Mouse (Mus musculus): Measurements from ENCODE around the gene Bcat1.
A peak's percentile ranks its signal among the peaks of the same experiment; 100 is the strongest.

Bcat1 gene

DNA sequence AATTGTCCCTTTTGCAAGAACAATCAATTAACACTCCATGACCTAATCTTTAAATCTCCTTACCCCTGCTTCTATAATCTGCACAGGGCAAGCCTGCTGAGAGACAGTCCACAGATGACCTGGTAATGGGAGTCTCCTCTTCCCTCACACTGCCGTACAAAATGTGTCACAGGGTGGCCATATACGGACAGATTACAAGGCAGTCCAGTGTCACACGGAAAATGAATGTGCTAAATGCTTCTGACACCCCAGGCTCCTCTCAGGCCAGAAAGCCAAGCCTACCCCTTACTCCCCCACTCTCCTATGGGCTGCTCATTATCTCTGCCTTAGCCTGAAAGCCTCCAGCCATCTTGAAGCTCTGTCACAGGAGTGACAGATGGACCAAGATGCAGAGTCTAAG lies 25.1 kb downstream of the Bcat1 start:
- DNase-seq: no peak

DNA sequence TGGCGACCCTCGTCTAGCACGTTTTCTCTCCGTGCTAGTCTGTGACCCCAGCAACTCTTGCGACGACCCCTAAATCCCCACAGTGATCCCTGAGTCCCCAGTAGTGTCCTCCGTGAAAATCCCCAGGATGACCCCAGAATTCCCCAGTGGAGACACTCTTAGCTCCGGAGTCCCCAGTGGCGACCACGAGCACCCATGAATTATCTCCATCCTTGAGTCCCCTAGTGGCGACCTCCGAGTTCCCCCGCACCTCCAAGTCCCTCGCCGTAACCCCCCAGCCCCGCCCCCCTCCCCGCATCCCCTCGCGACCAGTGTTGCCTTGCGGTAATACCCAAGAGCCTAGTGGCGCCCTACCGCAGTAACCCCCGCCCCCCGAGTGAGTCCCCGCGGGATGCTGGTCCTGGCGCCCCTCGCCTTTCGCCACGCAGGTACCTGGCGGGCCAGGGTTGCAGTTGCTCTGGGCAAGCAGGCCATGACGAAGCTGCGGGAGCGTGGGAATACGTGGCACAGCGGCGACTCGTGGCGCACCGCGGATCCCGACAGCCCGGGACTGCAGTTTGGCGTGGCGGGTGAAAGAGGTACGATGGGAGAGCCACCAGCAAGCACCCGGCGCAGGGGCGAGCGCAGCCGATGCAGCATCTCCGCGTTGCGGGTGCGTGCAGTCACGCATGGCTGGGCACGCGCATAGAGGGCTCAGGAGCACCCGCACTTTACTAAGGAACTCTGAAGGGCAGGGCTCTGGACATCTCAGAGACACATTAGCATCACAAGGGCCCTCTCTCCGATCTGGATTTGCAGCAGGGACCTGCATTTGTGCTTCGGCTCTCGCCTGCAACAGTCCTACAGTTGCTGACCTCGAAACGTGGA lies 27.6 kb downstream of the Bcat1 start:
- peak; percentile 22 for DNase-seq

DNA sequence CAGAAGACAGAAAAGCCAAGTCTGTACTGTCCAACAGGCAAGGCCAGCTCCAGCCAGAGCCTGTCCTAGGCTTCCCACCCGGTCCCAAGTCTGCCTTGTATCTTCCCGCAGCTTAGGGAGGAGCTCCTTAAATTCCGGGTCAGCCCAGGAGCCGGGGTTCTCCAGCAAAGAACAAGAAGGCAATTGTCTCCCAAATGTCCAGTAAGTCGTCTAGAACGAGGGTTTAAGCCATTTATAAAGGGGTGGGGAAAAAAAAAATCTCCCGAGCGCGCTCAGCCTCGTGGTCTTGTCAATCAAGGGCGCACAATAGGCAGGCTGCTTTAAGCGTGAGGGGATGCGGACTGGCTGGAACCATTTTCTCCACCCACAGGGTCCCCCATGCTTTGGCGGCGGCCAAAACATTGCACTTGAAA lies 28.5 kb downstream of the Bcat1 start:
- peak; percentile 16 for DNase-seq

DNA sequence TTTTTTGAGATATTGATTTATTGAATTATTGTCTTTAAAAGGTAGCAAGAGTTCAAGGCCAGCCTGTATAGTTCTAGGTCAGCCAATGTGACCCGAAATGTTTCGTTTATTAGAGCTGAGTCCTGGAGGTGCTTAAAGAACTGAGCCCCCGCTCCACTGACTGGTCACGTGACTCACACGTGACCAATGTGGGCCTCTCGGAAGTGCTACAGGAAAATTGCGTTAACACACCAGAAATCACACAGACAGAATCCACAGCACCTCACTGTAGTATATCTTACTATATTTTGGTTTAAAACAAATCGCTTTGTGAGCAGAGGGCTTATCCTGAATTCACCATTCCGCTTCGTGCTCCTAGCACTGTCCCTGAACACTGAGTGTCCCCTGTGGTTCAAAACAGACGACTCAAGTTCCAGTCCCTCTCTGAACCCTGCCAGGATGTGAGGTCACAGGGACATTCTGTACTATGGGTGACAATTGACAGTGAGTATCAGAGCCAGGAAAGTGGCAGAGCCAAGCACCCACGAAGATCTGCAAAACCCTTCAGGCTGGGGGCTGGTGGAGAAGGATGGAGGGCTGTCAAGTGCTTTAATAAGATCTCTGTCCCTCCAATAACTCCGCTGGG lies 29.6 kb downstream of the Bcat1 start:
- DNase-seq: no peak

DNA sequence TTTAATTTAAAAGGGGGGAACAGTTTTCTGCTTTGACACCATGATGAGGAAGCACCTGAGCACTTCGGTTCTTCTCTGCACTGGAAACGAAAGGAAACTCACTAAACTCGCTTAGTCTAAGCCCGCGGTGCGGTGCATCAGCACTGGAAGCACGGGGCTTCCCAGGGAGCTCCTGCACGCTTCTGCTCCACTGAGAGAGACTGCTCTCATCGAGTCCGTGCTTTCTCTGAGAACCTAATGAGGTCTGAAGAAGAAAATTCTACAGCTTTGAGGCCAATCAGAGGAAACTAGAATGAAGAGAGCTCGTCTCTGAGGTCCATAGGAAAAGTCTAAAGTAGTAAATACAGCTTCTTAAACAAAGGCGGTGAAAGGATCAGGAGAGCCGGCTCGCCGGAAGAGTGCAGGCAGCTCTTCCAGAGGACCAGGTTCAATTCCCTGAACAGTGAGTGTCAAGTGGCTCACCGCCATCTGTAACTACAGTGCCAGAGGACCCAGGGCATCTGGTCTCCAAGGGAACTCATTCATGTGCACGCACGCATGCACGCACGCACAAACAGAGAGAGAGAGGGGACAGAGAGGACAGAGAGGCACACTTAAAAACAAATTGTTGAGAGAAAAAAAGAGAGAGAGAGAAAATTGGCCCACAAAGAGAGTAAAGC lies 30.9 kb downstream of the Bcat1 start:
- DNase-seq: no peak

DNA sequence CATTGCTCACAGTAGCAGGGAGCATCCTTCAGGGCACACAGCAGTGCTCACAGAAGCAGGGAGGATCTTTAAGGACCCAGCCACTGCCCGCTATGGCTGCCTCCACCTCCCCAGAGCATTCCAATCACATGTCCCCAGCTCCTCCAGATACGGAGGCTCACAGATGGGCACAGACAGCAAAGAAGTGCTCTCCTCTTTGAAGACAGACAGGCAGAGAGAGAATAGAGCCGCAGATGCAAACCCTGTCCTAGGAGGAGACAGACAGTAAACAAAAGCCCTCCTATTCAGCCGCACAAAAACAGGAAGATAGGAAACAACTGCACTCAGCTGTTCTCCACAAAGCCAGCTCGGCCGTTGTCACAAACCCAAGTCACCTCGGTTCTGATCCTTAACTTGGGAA lies 35.3 kb downstream of the Bcat1 start:
- DNase-seq: no peak

- DNase-seq: no peak
Observed at GRCm38 (mm10) chr6:145037626-145038025, 38.4 kb downstream of the Bcat1 start.

GRCm38 (mm10) chr6:145035412-145035811 lies 40.6 kb downstream of the Bcat1 start:
- DNase-seq: no peak

DNA sequence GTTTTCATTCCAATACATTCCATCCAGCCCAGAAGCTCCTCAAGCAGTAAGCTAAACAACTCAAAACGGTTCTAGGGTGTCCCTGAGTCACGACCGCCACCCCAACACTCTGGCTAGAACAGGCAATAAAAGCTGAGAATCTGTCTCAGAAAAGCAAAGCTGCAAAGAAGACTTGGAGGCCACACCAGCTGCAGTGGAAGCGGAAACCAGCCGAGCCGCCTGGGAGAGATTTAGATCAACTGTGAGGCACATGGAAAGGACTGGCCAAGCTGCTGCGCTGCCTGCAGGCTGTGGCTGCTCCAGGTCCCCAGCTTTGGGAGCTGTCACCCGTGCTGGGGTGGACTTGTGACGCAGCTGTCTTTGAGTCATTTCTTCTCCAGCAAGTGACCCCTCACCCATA lies 45.4 kb downstream of the Bcat1 start:
- DNase-seq: no peak

GRCm38 (mm10) chr6:145023990-145024389 lies 52.0 kb downstream of the Bcat1 start:
- no peak for DNase-seq

DNA sequence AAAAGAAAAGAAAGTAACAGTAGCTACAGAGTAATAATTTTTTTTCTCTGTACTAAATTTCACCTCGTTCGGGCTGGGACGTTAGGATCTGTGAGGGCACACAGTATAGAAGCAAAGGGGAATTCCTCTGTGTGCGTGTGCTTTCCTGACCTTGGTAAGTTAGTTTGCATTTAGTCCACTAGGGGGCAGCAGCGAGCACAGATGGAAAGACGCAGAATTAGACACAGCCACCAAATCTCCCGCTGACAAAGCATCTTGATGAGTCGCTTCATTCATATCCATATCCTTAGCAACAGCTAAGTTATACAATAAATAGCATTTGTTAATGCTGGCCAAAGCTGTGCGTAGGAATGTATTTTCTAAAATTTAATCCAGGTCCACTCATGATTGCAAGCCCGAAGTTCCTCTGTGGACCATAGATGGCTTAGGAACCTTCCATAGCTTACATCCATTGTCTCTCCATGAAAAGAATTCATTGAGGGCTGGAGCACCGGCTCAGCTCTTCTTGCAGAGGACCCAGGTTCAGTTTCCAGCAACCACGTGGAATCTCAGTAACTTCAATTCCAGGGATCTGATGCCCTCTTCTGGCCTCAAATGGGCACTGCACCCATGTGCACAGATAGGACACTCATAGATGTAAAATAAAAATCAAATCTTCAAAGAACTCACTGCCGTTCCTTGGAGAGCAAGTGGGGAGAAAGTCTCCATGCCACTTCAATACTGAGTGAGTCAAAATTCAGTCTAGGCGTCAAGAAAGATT lies 52.8 kb downstream of the Bcat1 start:
- no peak for DNase-seq

GRCm38 (mm10) chr6:145022349-145022748 lies 53.6 kb downstream of the Bcat1 start:
- DNase-seq: no peak

DNA sequence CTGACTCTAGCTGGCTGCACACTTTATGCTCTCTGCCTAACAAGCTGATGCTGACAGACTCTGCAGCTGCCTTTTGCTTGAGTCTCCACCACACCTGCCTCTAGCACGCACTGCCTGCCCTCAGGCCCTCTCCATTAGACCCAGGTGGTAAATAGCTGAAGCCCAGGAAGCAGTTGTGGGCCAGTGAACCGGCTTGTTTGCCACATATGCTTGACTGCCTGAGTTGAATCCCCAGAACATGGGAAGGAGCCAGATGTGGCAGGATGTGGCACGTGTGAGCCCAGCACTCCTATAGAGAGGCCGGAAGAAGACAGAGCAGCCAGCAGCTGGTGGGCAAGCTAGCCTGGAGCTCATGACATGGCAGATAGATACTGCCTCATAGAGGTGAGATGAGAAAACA lies 55.4 kb downstream of the Bcat1 start:
- no peak for DNase-seq

DNA sequence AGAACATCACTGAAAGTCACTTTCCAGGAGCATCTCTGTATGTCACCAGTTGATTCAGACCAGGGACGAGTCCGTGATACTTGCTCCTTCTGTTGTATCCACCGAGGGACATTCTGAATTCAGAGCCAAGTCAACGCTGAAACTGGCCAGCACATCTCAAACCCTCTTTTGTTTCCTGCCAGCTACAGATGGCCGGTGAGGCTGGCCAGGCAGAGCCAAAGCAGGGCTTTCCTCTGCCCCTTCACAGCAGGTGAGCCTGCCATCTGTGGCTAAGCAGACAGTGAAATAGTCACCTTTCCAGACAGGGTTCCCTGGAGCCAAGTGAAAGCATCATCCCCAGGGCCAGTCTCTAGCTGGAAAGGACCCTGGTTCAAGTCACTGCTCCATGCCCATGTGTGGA lies 57.7 kb downstream of the Bcat1 start:
- DNase-seq: peak; percentile 90

DNA sequence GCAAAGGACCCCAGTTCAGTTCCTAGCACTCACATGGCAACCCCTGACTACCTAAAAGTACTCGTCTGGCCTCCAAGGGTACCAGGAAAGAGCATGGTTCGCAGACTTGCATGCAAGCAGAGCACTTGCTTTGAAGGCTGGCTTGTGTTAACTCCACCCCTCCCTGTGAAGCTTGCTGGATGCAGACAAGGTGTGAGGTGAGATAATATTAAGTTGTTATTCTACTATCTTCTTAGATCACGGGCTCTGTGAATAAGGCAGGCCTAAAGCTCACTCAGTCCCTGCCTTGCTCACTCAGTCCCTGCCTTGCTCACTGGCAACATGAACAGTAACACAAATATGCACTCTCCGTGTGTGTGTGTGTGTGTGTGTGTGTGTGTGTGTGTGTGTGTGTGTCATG lies 58.5 kb downstream of the Bcat1 start:
- no peak for DNase-seq

DNA sequence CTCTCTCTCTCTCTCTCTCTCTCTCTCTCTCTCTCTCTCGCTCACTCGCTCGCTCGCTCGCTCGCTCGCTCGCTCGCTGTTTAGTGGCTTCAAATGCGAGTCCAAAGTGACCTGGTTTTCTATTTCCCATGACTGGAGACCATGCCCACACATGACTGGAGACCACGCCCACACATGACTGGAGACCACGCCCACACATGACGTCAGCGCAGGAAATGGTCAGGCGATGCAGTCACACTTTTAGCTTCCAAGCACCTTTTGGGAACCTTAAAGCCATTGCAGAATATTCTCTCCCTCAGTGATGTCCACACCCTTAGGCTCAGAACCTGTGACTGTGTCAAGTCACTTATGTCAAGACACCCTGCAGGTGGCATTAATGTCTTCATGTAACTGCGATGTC lies 59.3 kb downstream of the Bcat1 start:
- DNase-seq: no peak

DNA sequence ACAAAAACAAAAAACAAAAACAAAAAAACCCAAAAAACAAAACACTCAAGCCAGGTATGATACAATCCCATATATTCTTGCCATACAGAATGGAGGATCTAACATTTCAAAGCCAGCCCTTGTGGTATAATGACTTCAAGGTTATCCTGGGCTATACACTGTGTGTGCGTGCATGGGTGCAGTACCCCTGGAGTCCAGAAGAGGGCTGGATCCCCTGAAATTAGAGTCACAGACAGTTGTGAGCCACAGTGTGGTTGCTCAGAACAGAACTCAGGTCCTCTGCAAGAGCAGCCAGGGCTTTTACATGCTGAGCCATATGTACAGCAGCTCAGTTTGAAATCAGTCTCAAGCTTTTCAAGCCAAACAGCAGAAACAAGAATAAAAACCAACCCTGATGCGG lies 61.0 kb downstream of the Bcat1 start:
- DNase-seq: no peak

GRCm38 (mm10) chr6:145012699-145013098 lies 63.3 kb downstream of the Bcat1 start:
- DNase-seq: no peak

DNA sequence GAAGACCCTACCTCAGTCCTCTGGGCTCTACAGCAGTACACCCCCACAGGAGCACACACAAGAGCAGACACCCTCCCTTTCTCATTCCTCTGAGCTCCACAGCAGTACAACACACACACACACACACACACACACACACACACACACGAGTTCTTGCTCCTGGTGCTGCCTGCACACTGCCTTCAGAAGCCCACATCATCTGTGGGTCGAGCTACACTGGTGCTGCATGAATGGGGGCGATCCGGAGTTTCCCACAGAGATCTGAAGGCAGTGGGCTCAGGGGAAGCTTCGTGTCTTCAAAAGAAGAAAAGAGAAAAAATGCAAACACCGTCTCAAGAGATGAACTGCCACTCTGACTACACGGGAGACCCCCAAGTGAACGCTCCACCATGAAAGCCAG lies 64.8 kb downstream of the Bcat1 start:
- no peak for DNase-seq

DNA sequence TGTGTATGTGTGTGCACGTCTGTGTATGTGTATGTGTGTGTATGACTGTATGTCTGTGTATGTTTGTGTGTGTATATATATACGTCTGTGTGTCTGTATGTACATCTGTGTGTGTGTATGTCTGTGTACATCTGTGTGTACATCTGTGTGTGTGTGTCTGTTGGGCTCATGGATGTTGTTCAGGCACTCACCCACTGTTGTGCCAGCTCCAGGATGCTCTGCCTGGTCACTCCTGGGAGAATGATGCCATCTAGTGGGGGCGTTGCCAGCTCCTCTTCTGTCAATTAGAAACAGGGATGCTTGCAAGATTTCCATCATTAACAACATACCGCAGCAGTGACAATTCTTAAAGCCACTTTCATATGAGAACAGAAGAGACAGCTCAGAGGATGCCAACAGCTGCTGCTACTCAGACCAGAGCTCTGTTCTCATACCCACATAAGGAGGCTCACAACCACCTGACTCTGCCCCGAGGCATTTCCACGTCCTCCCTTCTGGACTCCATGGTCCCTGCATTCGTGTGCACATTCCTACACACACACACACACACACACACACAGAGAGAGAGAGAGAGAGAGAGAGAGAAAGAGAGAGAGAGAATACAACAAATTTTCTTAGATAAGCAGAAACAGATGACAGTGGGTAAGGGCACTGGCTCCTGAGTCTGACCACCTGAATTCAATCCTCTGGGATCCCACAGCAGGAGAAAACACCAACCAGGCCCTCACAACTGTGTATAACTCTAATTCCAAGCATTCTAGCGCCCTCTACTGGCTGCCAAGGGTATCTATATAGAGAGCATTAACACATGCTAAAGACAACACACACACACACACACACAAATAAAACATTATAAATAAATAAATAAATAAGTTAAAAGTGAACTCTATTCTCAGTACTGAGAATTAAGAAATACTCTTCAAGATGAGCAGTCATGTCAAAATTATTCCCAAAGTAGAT lies 65.8 kb downstream of the Bcat1 start:
- no peak for DNase-seq

- no peak for DNase-seq
Observed at GRCm38 (mm10) chr6:145003459-145003858, 72.5 kb downstream of the Bcat1 start.
